Mouse (Mus musculus) embryonic facial prominence, embryonic 11.5 days (tissue): ENCODE results near the gene Tmem168. TPM values are rescaled to one million over a fixed set of nuclear protein-coding genes. Genes with fewer than 3 reads are reported as not detected.

Experiments used
- ATAC-seq: fragments of 200-750 bp; cut with Nextera tagmentation; replicated peaks from 2 replicates; pipeline ENCODE4 v1.8.0; 2017; ENCODE audit warnings: low read depth; ENCODE audit not compliant: insufficient number of reproducible peaks, low FRiP score, low TSS enrichment
- DNase-seq: peaks from one replicate; pipeline ENCODE4 v3.0.0-alpha.2; 2015; ENCODE audit warnings: low spot score
- H3K27ac ChIP-seq: fragments of 300-500 bp; sonication (generic); replicated peaks from 2 replicates; pipeline ENCODE4 v1.5.1; 2014; ENCODE audit warnings: mild to moderate bottlenecking, low read depth, low read length, control low read depth
- H3K27me3 ChIP-seq: fragments of 300-500 bp; sonication (generic); 2 replicates; pipeline ENCODE4 v1.6.1; 2014; ENCODE audit warnings: mild to moderate bottlenecking, low read length, moderate library complexity, mixed read lengths; ENCODE audit not compliant: control insufficient read depth, insufficient read depth
- H3K36me3 ChIP-seq: fragments of 300-500 bp; sonication (generic); replicated peaks from 2 replicates; pipeline ENCODE4 v1.6.1; 2014; ENCODE audit warnings: low read depth, mild to moderate bottlenecking, low read length, moderate library complexity, mixed read lengths; ENCODE audit not compliant: control insufficient read depth, insufficient read depth
- H3K4me1 ChIP-seq: fragments of 300-500 bp; sonication (generic); 2 replicates; pipeline ENCODE4 v1.6.1; 2014; ENCODE audit warnings: low read length, mixed read lengths; ENCODE audit not compliant: control insufficient read depth, insufficient read depth
- H3K4me2 ChIP-seq: fragments of 300-500 bp; sonication (generic); 2 replicates; pipeline ENCODE4 v1.6.1; 2014; ENCODE audit warnings: low read depth, mild to moderate bottlenecking, control low read depth, low read length, moderate library complexity
- H3K4me3 ChIP-seq: fragments of 300-500 bp; sonication (generic); 2 replicates; pipeline ENCODE4 v1.5.1; 2014; ENCODE audit warnings: low read depth, low read length, control low read depth
- H3K9ac ChIP-seq: fragments of 300-500 bp; sonication (generic); replicated peaks from 2 replicates; pipeline ENCODE4 v1.6.1; 2014; ENCODE audit warnings: mild to moderate bottlenecking, control low read depth, low read length
- H3K9me3 ChIP-seq: fragments of 300-500 bp; sonication (generic); replicated peaks from 2 replicates; pipeline ENCODE4 v1.6.1; 2016; ENCODE audit warnings: mild to moderate bottlenecking, low read length, inconsistent platforms, mixed read lengths; ENCODE audit not compliant: control insufficient read depth
- WGBS: fragments of 180-500 bp; shearing (Covaris S2); extraction: QIAGEN DNeasy Blood & Tissue Kit; methylation state at CpG from one replicate; pipeline ENCODE4 v1.1.7; 2014; 5-methylcytosine and 5-hydroxymethylcytosine counted together
- polyA plus RNA-seq: library from polyadenylated mRNA; unstranded; fragments of >200 nt; fragmentation: Nextera tagmentation; extraction: Ambion mirVana; gene quantifications from 2 replicates; pipeline ENCODE4 v1.2.1, GENCODE M21; 2014

Tmem168 gene
- polyA plus RNA-seq, 1 experiment from 2014 or later: 43.6 TPM

- no peaks in the 10 kb centered on the region for H3K36me3 ChIP-seq
- no peak overlapping the region for H3K9ac ChIP-seq
- no peak overlapping the region for H3K27ac ChIP-seq
- WGBS: 78% methylated on average over 2 of the region's 2 CpGs
- no peaks in the 10 kb centered on the region for H3K4me1 ChIP-seq
- ATAC-seq (no peak), DNase-seq (no peak)
- H3K4me3 ChIP-seq: no peak overlapping the region
- no peaks in the 10 kb centered on the region for H3K9me3 ChIP-seq
- H3K27me3 ChIP-seq: no peaks in the 10 kb centered on the region
- H3K4me2 ChIP-seq: no peak overlapping the region
Measured at GRCm38 (mm10) chr6:13619618-13620017, 11.7 kb upstream of the Tmem168 start.

DNA sequence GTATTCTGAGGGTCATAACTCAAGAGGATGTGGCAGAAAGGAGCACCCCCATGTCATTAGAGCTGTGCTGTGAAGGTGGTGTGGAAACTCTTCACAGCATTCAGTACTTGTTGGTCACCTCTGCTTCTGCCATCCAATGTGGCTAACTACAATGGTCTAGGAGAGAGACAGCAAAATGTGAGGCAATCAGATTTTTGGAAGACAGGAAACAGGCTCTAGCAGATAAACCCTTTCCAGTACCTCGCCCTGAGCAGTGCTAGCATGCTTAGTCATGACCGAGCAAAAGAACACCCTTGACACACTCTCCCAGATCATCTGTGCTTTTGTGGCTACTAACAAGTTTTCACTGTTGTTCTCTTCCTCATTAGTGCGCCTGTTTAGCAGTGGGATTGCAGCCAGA, 9.2 kb upstream of the Tmem168 start:
- Histone ChIP-seq H3K4me1 (no peaks in the 10 kb centered on the region), H3K27me3 (no peaks in the 10 kb centered on the region), H3K4me2 (no peak overlapping the region), H3K36me3 (no peaks in the 10 kb centered on the region), H3K4me3 (no peak overlapping the region), H3K9me3 (no peaks in the 10 kb centered on the region), H3K9ac (no peak overlapping the region), H3K27ac (no peak overlapping the region)
- ATAC-seq (no peak), DNase-seq (no peak)
- 82% methylated on average over 3 of the region's 3 CpGs for WGBS

GRCm38 (mm10) chr6:13614568-13614967, 6.7 kb upstream of the Tmem168 start:
- Histone ChIP-seq H3K36me3 (no peaks in the 10 kb centered on the region), H3K9ac (no peak overlapping the region), H3K4me2 (no peak overlapping the region), H3K4me3 (no peak overlapping the region), H3K27ac (no peak overlapping the region), H3K27me3 (no peaks in the 10 kb centered on the region), H3K4me1 (no peaks in the 10 kb centered on the region), H3K9me3 (no peaks in the 10 kb centered on the region)
- no peak for ATAC-seq
- WGBS: 88% methylated on average over 3 of the region's 3 CpGs
- no peak for DNase-seq

DNA sequence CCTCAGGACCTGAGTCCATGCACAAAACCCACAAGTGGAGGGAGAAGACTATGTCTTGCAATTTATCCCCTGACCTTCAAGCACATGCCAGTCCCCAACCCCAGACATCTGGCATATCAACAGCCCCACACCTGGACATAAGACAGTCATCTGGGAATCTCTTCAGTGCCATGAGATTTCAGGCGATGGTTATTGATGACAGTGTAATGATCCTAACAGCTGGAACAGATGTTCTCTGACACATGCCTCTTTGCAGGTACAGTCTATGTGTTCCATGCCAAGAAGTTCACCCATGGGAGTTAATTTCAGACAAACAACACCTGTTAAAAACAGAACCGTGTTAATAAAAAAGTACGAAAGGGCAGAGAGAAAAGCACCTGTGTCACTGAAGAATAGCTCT, 5.8 kb upstream of the Tmem168 start:
- H3K9ac ChIP-seq: no peak overlapping the region
- H3K27ac ChIP-seq: no peak overlapping the region
- DNase-seq: no peak
- 74% methylated on average over 3 of the region's 3 CpGs for WGBS
- no peaks in the 10 kb centered on the region for H3K4me1 ChIP-seq
- no peaks in the 10 kb centered on the region for H3K27me3 ChIP-seq
- H3K4me3 ChIP-seq: no peak overlapping the region
- no peak overlapping the region for H3K4me2 ChIP-seq
- ATAC-seq: no peak
- no peaks in the 10 kb centered on the region for H3K36me3 ChIP-seq
- H3K9me3 ChIP-seq: no peaks in the 10 kb centered on the region

DNA sequence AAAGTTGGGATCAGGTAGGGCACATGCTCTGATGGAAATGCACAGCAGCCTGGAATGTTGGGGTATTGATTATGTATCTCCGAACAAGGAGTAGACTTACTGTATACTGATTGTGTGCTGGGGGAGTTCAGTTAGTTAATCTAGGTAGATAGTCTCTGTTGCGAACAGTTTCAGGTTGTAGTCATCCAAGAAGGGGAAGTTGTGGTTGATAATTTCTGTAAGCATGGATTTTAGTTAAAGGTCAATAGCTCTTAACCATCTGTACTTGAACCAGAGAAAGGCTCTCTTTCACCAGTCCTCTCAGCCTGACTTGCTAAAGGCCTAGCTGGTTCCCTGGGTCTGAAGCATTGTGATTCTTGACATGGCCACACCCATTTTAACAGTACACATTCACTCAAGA, 3.0 kb upstream of the Tmem168 start:
- no peaks in the 10 kb centered on the region for H3K9me3 ChIP-seq
- DNase-seq (no peak), ATAC-seq (no peak)
- no peaks in the 10 kb centered on the region for H3K36me3 ChIP-seq
- H3K27me3 ChIP-seq: no peaks in the 10 kb centered on the region
- 96% methylated on average over 2 of the region's 2 CpGs for WGBS
- no peaks in the 10 kb centered on the region for H3K4me1 ChIP-seq
- H3K27ac ChIP-seq: no peak overlapping the region
- no peak overlapping the region for H3K4me3 ChIP-seq
- no peak overlapping the region for H3K4me2 ChIP-seq
- no peak overlapping the region for H3K9ac ChIP-seq

GRCm38 (mm10) chr6:13609353-13610140, 1.6 kb upstream of the Tmem168 start:
- no peaks in the 10 kb centered on the region for H3K27me3 ChIP-seq
- no peak overlapping the region for H3K4me3 ChIP-seq
- no peak overlapping the region for H3K4me2 ChIP-seq
- no peaks in the 10 kb centered on the region for H3K9me3 ChIP-seq
- 60% methylated on average over 5 of the region's 5 CpGs for WGBS
- no peak overlapping the region for H3K9ac ChIP-seq
- no peak for DNase-seq
- H3K27ac ChIP-seq: no peak overlapping the region
- no peaks in the 10 kb centered on the region for H3K36me3 ChIP-seq
- H3K4me1 ChIP-seq: no peaks in the 10 kb centered on the region
- ATAC-seq: no peak

DNA sequence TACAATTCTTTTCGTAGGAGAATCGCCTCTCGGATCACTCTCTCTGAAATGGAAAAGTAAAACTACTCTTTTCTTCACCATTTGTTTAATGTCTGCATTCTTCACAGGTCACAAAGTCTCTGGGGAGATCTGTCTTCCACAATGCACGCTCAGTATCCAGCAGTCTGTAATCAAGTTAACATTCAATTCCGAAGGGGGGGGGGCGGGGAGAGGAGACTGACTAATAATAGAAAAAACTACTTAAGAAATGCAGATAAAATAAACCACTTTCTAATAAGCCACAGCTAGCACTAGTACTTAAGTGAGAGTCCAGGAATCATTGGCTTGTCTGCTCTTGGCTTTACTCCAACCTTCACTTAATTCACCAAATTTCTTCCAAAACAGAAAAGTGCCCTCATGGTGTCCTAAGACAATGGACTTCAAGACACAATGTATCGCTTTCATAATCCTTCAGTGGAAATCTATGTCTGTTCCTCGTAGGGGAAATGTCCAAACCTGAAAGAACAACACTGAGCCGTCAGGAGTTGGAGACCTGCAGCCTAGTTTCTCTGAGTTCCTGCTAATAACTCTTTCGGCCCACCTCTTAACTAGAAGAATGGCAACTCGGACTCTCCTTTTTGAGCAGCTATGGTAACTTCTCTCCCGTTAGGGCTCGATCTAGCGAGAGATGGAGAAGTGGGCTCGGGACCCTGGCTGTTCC, 829 bp downstream of the Tmem168 start:
- 8% methylated on average over 15 of the region's 15 CpGs for WGBS
- no peaks in the 10 kb centered on the region for H3K27me3 ChIP-seq
- no peak for ATAC-seq

DNA sequence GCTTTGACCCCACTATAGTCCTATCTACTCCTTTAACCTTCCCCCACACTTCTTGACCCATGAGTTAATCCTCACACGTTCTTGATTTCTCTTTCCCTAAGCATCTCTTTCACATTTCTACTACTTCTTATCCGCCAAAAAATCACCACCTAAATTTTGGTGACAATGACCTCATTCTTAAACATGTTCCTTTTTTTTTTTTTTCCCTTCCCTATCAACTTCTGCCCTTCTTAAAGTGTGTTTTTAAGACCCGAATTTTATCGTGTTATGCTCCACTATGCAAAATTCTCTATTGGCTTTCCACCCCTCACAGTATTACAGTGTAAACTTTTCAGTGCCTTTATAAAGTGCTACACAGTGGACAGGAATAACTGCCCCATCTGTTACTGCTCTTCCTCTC, 1.5 kb downstream of the Tmem168 start:
- ATAC-seq (no peak), DNase-seq (no peak)
- Histone ChIP-seq H3K4me2 (peak overlapping the region; percentile 64; the same call in 1 of the 2 replicates), H3K27me3 (no peaks in the 10 kb centered on the region), H3K9ac (no peak overlapping the region), H3K9me3 (no peaks in the 10 kb centered on the region), H3K4me1 (no peaks in the 10 kb centered on the region), H3K36me3 (no peaks in the 10 kb centered on the region), H3K27ac (no peak overlapping the region), H3K4me3 (no peak overlapping the region)
- WGBS: 78% methylated on average over 4 of the region's 4 CpGs

More for the DNA sequence above, 829 bp downstream of the Tmem168 start:
- DNase-seq: no peak
- Histone ChIP-seq H3K4me2 (peak overlapping the region; percentile 64), H3K9me3 (no peaks in the 10 kb centered on the region), H3K36me3 (no peaks in the 10 kb centered on the region), H3K4me3 (peak overlapping the region; percentile 77), H3K27ac (peak overlapping the region; percentile 91), H3K4me1 (no peaks in the 10 kb centered on the region), H3K9ac (peak overlapping the region; percentile 95)
